Mouse (Mus musculus): ENCODE data around the gene Alkbh7.

Alkbh7 gene

GRCm38 (mm10) chr17:56997029-56997667, at the start of gene Alkbh7:
Alkbh7 (plus strand) TSS chr17:56997339.
- DNase-seq (ENCODE audit: low spot score in 2 of 2) = peak; percentile 88 to 95

- DNase-seq (ENCODE audit: low spot score in 2 of 2) = peak in 1 of 2 experiments; percentile 75
These were observed 46.2 kb upstream of the Alkbh7 start for GRCm38 (mm10) chr17:56950915-56951314.

- DNase-seq (ENCODE audit: low spot score in 2 of 2) = no peak
These were observed 44.5 kb upstream of the Alkbh7 start for GRCm38 (mm10) chr17:56952639-56953038.

GRCm38 (mm10) chr17:56954871-56955270, 42.3 kb upstream of the Alkbh7 start:
- DNase-seq (ENCODE audit: low spot score in 2 of 2) = no peak

- DNase-seq (ENCODE audit: low spot score in 2 of 2) = peak in 1 of 2 experiments; percentile 13
These were observed 39.2 kb upstream of the Alkbh7 start for GRCm38 (mm10) chr17:56957763-56958429.

GRCm38 (mm10) chr17:56958667-56959066, 38.5 kb upstream of the Alkbh7 start:
- no peak for DNase-seq (ENCODE audit: low spot score in 2 of 2)

- no peak for DNase-seq (ENCODE audit: low spot score in 2 of 2)
These were observed 35.3 kb upstream of the Alkbh7 start for GRCm38 (mm10) chr17:56961880-56962279.

GRCm38 (mm10) chr17:56962642-56963405, 34.3 kb upstream of the Alkbh7 start:
- DNase-seq (ENCODE audit: low spot score in 2 of 2) = no peak

GRCm38 (mm10) chr17:56963646-56964045, 33.5 kb upstream of the Alkbh7 start:
- no peak for DNase-seq (ENCODE audit: low spot score in 2 of 2)

GRCm38 (mm10) chr17:56969321-56969720, 27.8 kb upstream of the Alkbh7 start:
- DNase-seq (ENCODE audit: low spot score in 2 of 2) = no peak

- no peak for DNase-seq (ENCODE audit: low spot score in 2 of 2)
These were observed 27.1 kb upstream of the Alkbh7 start for GRCm38 (mm10) chr17:56970081-56970480.

- no peak for DNase-seq (ENCODE audit: low spot score in 2 of 2)
These were observed 23.0 kb upstream of the Alkbh7 start for GRCm38 (mm10) chr17:56973956-56974707.

- DNase-seq (ENCODE audit: low spot score in 2 of 2) = no peak
These were observed 22.4 kb upstream of the Alkbh7 start for GRCm38 (mm10) chr17:56974708-56975240.

GRCm38 (mm10) chr17:56975391-56975790, 21.7 kb upstream of the Alkbh7 start:
- no peak for DNase-seq (ENCODE audit: low spot score in 2 of 2)

GRCm38 (mm10) chr17:56976531-56977390, 20.4 kb upstream of the Alkbh7 start:
- no peak for DNase-seq (ENCODE audit: low spot score in 2 of 2)

GRCm38 (mm10) chr17:56979524-56979923, 17.6 kb upstream of the Alkbh7 start:
- DNase-seq (ENCODE audit: low spot score in 2 of 2) = no peak

- no peak for DNase-seq (ENCODE audit: low spot score in 2 of 2)
These were observed 16.1 kb upstream of the Alkbh7 start for GRCm38 (mm10) chr17:56981049-56981448.

GRCm38 (mm10) chr17:56982013-56982412, 15.1 kb upstream of the Alkbh7 start, which contains the start of gene Acer1:
Acer1 (minus strand) TSS chr17:56982126.
- DNase-seq (ENCODE audit: low spot score in 2 of 2) = no peak

- DNase-seq (ENCODE audit: low spot score in 2 of 2) = no peak
These were observed 12.3 kb upstream of the Alkbh7 start for GRCm38 (mm10) chr17:56984886-56985285.

- no peak for DNase-seq (ENCODE audit: low spot score in 2 of 2)
These were observed 11.5 kb upstream of the Alkbh7 start for GRCm38 (mm10) chr17:56985656-56986055.

Measured in thymus, postnatal 10 days (tissue).